Mouse (Mus musculus) limb, embryonic 14.5 days (tissue): ENCODE measurements around the gene Mtcl1. TPM values are rescaled to one million over a fixed set of nuclear protein-coding genes. Genes with fewer than 3 reads are reported as not detected.

Experiments
- ATAC-seq: fragments of 200-750 bp; cut with Nextera tagmentation; 2 replicates; pipeline ENCODE4 v1.8.0; 2017; ENCODE audit warnings: low read depth, moderate number of reproducible peaks, moderate TSS enrichment; ENCODE audit not compliant: low FRiP score
- DNase-seq: peaks from one replicate; pipeline ENCODE4 v3.0.0-alpha.2; 2015; ENCODE audit warnings: low spot score
- H3K27ac ChIP-seq: fragments of 300-500 bp; sonication (generic); replicated peaks from 2 replicates; pipeline ENCODE4 v1.5.1; 2014; ENCODE audit warnings: low read depth, mild to moderate bottlenecking, low read length, moderate library complexity, mixed read lengths
- H3K27me3 ChIP-seq: fragments of 300-500 bp; sonication (generic); 2 replicates; pipeline ENCODE4 v1.6.1; 2014; ENCODE audit warnings: low read length, mixed read lengths; ENCODE audit not compliant: control insufficient read depth, insufficient read depth
- H3K36me3 ChIP-seq: fragments of 300-500 bp; sonication (generic); 2 replicates; pipeline ENCODE4 v1.6.1; 2014; ENCODE audit warnings: mild to moderate bottlenecking, low read length, moderate library complexity, mixed read lengths; ENCODE audit not compliant: control insufficient read depth, insufficient read depth
- H3K4me1 ChIP-seq: fragments of 300-500 bp; sonication (generic); 2 replicates; pipeline ENCODE4 v1.6.1; 2014; ENCODE audit warnings: antibody characterized with exemption, low read length, mixed read lengths; ENCODE audit not compliant: control insufficient read depth, insufficient read depth
- H3K4me2 ChIP-seq: fragments of 300-500 bp; sonication (generic); replicated peaks from 2 replicates; pipeline ENCODE4 v1.6.1; 2014; ENCODE audit warnings: low read depth, mild to moderate bottlenecking, low read length, moderate library complexity; ENCODE audit not compliant: severe bottlenecking
- H3K4me3 ChIP-seq: fragments of 300-500 bp; sonication (generic); replicated peaks from 2 replicates; pipeline ENCODE4 v1.5.1; 2014; ENCODE audit warnings: low read length
- H3K9ac ChIP-seq: fragments of 300-500 bp; sonication (generic); 2 replicates; pipeline ENCODE4 v1.6.1; 2014; ENCODE audit warnings: mild to moderate bottlenecking, low read depth, low read length, moderate library complexity; ENCODE audit not compliant: severe bottlenecking
- H3K9me3 ChIP-seq: fragments of 300-500 bp; sonication (generic); 2 replicates; pipeline ENCODE4 v1.6.1; 2016; ENCODE audit warnings: low read length; ENCODE audit not compliant: control insufficient read depth
- POLR2A ChIP-seq: fragments of 200-500 bp; IDR thresholded peaks from 2 replicates; pipeline ENCODE4 v1.8.0; 2012; ENCODE audit warnings: inconsistent platforms, mild to moderate bottlenecking, moderate library complexity, borderline replicate concordance; ENCODE audit not compliant: insufficient read depth, insufficient read length; ENCODE audit errors: extremely low read depth
- WGBS: fragments of 180-500 bp; shearing (Covaris S2); extraction: QIAGEN DNeasy Blood & Tissue Kit; methylation state at CpG from one replicate; pipeline ENCODE4 v1.1.7; 2014; 5-methylcytosine and 5-hydroxymethylcytosine counted together
- polyA plus RNA-seq, 2 experiments: library from polyadenylated mRNA; depleted of rRNA in 1 of 2; stranded (reverse) in 1 of 2; unstranded in 1 of 2; fragments of >200 nt; fragmentation: Nextera tagmentation in 1 of 2; extraction: Ambion mirVana in 1 of 2; gene quantifications; 2 replicates each; pipeline versions ENCODE4 v1.2.1 to v1.2.3; 2012 to 2014

The Mtcl1 gene
- polyA plus RNA-seq, 2 experiments, result 5.3 to 6.7 TPM

DNA sequence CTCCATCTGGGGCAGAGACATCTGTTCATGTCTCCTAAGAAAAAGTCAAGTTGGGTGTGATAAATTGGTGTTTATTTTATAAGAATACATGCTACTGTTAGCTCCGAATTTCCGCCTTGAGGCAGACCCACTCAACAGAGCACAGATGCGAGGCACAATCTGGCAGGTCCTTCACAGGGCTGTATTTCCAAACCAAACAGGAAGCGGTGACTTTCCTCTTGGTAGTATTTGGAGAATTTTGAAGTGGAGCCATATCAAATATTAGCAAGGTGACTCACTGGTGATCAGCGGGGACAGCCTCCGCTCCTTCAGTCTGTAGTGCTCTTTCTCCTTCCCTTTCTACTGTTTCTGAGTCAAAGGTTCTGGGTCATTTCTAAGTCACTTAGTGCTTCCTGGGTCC lies 97.3 kb downstream of the Mtcl1 start:
- H3K9ac ChIP-seq, result no peak overlapping the region
- no peak for TF ChIP-seq POLR2A
- 67% methylated on average over 6 of the region's 6 CpGs for WGBS
- no peaks in the 10 kb centered on the region for H3K27me3 ChIP-seq
- no peaks in the 10 kb centered on the region for H3K9me3 ChIP-seq
- no peak overlapping the region for H3K27ac ChIP-seq
- DNase-seq, result no peak
- peaks cover 15% of the 10 kb centered on the region for H3K4me1 ChIP-seq
- H3K4me3 ChIP-seq, result no peak overlapping the region
- H3K36me3 ChIP-seq, result 0 out of 2 replicates have a peak, but pooled peaks cover 4% of the 10 kb centered on the region
- no peak overlapping the region for H3K4me2 ChIP-seq
- ATAC-seq, result no peak

DNA sequence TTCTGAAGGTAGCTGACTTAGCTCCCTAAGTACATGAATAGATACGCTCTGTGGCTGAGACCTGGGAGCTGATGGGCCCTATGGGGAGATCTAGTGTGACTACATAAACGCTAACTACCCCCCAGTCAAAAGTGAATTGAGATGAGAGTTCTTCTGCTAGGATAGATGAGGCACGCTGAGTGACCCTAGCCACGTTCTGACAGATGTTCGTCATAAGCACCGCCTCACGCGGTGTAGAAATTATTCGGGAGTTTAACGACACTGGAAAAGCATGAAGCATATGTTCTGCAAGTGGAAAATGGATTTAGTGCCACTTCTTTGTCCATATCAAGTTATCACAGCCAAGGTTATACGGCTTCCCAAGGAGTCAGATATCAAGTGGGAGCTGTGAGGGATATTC lies 98.9 kb downstream of the Mtcl1 start:
- peak; percentile 55 for DNase-seq
- H3K4me3 ChIP-seq, result no peak overlapping the region
- 48% methylated on average over 11 of the region's 11 CpGs for WGBS
- H3K4me2 ChIP-seq, result peak overlapping the region; percentile 19; the same call in 1 of the 2 replicates
- no peak for TF ChIP-seq POLR2A
- no peak overlapping the region for H3K9ac ChIP-seq
- no peaks in the 10 kb centered on the region for H3K9me3 ChIP-seq
- 0 out of 2 replicates have a peak, but pooled peaks cover 4% of the 10 kb centered on the region for H3K36me3 ChIP-seq
- peak; percentile 74 for ATAC-seq
- H3K27me3 ChIP-seq, result no peaks in the 10 kb centered on the region
- H3K4me1 ChIP-seq, result peaks cover 15% of the 10 kb centered on the region
- peak overlapping the region; percentile 39; the same call in 1 of the 2 replicates for H3K27ac ChIP-seq

DNA sequence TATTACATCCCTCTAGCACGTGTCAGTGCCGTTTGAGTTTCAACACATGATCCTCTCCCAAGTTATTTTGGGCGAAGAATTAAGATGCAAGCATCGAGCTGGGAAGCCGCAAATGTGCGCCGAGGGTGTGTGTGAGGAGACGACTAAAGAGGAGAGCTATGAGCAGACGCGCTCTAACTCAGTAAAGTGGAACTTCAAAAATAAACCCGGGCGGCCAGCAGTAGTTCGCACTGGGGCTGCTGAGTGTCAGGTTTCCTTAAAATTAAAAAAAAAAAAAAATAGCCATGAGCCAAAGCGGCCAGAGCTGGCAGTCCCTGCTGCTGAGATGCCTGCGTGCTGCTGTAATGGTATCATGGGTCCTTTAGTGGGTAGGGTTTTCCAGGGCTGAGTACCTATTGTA lies 99.4 kb downstream of the Mtcl1 start:
- H3K9me3 ChIP-seq, result no peaks in the 10 kb centered on the region
- peak; percentile 57 for DNase-seq
- 17% methylated on average over 15 of the region's 15 CpGs for WGBS
- H3K4me2 ChIP-seq, result peak overlapping the region; percentile 19; the same call in 1 of the 2 replicates
- H3K4me1 ChIP-seq, result peaks cover 15% of the 10 kb centered on the region
- ATAC-seq, result peak; percentile 83
- no peak overlapping the region for H3K4me3 ChIP-seq
- no peak for TF ChIP-seq POLR2A
- no peaks in the 10 kb centered on the region for H3K27me3 ChIP-seq
- no peaks in the 10 kb centered on the region for H3K36me3 ChIP-seq
- no peak overlapping the region for H3K27ac ChIP-seq
- no peak overlapping the region for H3K9ac ChIP-seq

DNA sequence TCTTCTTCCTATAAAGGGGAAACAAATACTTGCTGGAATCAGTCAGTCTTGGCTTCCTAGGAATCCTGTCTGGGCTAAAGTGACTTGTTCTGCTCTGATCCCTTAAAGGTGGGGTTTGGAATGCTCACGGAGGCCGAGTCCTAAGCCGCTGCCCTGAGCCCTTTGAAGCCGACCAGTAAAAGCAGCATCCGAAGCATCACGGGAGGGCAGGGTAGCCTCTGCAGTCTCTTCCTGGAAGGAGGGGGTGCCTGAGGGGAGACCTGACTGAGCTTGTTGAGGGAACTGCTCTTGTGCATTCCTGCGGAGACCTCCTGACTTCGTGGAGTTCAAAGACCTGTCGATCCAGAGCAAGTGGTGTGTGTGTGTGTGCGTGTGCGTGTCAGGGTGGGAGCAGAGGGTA lies 103.2 kb downstream of the Mtcl1 start:
- Histone ChIP-seq H3K9me3 (no peaks in the 10 kb centered on the region), H3K36me3 (peaks cover 12% of the 10 kb centered on the region), H3K27me3 (no peaks in the 10 kb centered on the region), H3K27ac (no peak overlapping the region), H3K9ac (0 out of 2 replicates have a peak overlapping the region, but pooled peaks have one; percentile 7), H3K4me3 (no peak overlapping the region), H3K4me2 (no peak overlapping the region), H3K4me1 (peaks cover 9% of the 10 kb centered on the region)
- no peak for TF ChIP-seq POLR2A
- DNase-seq, result no peak
- ATAC-seq, result no peak
- WGBS, result 65% methylated on average over 11 of the region's 11 CpGs

DNA sequence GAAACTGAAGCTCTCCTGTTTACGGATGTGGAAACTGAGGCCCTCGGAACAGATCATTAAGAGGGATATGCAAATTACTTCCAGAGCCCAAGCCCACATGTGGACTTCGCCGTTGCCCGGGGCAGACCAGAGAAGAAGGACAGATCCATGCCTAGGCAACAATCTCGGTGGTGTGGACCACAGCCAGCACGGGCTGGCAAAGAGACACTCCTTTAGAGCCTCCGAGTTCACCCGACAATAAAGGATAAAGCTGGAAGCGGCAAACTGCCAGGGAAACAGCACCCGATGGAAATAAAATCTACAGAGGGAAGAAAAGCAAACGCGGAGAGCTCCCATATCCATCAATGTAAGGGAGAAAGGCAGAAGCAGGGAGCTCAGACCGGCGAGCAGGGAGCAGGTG lies 103.9 kb downstream of the Mtcl1 start:
- WGBS, result 71% methylated on average over 15 of the region's 15 CpGs
- Histone ChIP-seq H3K9ac (no peak overlapping the region), H3K4me2 (no peak overlapping the region), H3K27me3 (no peaks in the 10 kb centered on the region), H3K9me3 (no peaks in the 10 kb centered on the region), H3K27ac (no peak overlapping the region), H3K4me1 (peaks cover 6% of the 10 kb centered on the region), H3K4me3 (no peak overlapping the region), H3K36me3 (peaks cover 13% of the 10 kb centered on the region)
- TF ChIP-seq POLR2A, result no peak
- DNase-seq, result no peak
- no peak for ATAC-seq

DNA sequence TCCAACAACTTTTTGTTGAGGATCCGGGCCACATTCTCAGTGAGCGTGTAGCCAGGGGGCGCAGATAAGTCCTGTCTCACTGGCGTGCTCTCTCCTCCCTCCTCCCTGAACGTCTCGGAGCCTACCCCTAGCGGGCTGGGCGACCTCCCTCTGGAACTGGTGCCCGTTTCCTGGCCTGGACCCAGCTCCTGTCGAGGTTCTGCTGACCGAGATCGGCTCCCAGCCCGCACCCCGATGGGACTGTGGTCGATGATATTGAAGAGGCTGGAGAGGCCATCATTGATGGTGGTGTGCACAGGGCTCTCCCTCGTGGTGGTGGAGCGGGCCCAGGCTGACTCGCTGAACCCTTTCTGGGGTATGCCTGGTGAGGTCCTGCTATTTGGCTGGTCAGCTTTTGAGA lies 106.6 kb downstream of the Mtcl1 start:
- Histone ChIP-seq H3K27me3 (no peaks in the 10 kb centered on the region), H3K9me3 (no peaks in the 10 kb centered on the region), H3K9ac (no peak overlapping the region), H3K4me3 (no peak overlapping the region), H3K27ac (no peak overlapping the region), H3K4me1 (no peaks in the 10 kb centered on the region), H3K4me2 (no peak overlapping the region), H3K36me3 (peaks cover 13% of the 10 kb centered on the region)
- DNase-seq (no peak), ATAC-seq (no peak)
- no peak for TF ChIP-seq POLR2A
- 90% methylated on average over 18 of the region's 18 CpGs for WGBS
